16 mouse cellular contexts compared by ENCODE assay signal in the genomic region with DNA sequence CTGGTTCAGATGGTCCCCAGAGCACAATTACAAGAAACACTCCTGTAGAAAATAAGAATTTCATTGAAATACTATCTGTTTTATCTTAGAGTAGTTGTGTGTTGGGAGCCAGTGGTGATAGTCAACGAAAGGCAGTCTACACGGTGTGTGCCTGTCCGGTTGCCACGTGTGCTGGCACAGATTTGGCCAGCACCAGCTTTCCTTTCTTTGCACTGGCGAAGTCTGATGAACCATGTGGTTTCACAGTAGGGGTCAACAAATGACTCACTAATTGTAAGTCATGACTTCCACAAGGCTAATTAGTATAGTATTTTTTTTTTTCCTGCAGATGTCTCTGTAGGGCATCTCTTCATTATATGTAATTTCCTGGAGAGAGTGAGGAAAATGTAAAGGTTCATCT. TPM values are rescaled to one million over a fixed set of nuclear protein-coding genes. Genes with fewer than 3 reads are reported as not detected.
DNase-seq lines count a peak whose midpoint lies in the region; ATAC-seq and TF ChIP-seq lines count a peak whose summit lies in the region.
"Had no signal": no experiment of that assay in that cellular context is flagged by ENCODE, and none has a peak within 500 bp of the region (broad histone marks: within the 10 kb centered on the region; RNA-seq: fewer than 3 reads in every experiment).

No protein-coding gene starts in this region.

- peaks cover 20% of the 10 kb centered on the region for H3K36me3 ChIP-seq in hindbrain, embryonic 13.5 days
- no peaks in the 10 kb centered on the region; the same call in 1 of the 2 replicates for H3K36me3 ChIP-seq in hindbrain, embryonic 11.5 days (ENCODE audit: control insufficient read depth, insufficient read depth, low read length)
- peaks cover 18% of the 10 kb centered on the region for H3K36me3 ChIP-seq in forebrain, embryonic 16.5 days (ENCODE audit: control insufficient read depth, insufficient read depth)

- WGBS in hindbrain, embryonic 13.5 days = 63% methylated on average over 5 of the region's 5 CpGs
- 67% methylated on average over 5 of the region's 5 CpGs for WGBS in hindbrain, embryonic 11.5 days
- whole genome bisulfite sequencing in cerebellum, adult 2 months = 2% methylated on average over 5 of the region's 5 CpGs
- 48% methylated on average over 5 of the region's 5 CpGs for WGBS in forebrain, embryonic 16.5 days

- DNase-seq in hindbrain, embryonic 11.5 days (ENCODE audit: low spot score) = no peak
- peak; percentile 75 for DNase-seq in brain, adult 2 months (ENCODE audit: low read depth, low spot score)
- DNase-seq in cerebellum, adult 2 months = peak; percentile 32 to 78
- no peak for DNase-seq in thymus, postnatal 0 days (ENCODE audit: low spot score)
- no peak for DNase-seq in right cerebral cortex, adult 2 months (ENCODE audit: low spot score in 2 of 2)
- DNase-seq in gastrocnemius, adult 18-20 months (ENCODE audit: low spot score) = no peak
- DNase-seq: adrenal gland, postnatal 10 days; B cell, adult 2 months; heart, adult 2 months; kidney, adult 9 months; right cerebral cortex, postnatal 14 days had no signal

- no peak overlapping the region for H3K4me2 ChIP-seq in hindbrain, embryonic 13.5 days
- H3K4me2 ChIP-seq in hindbrain, embryonic 11.5 days (replicated peaks; ENCODE audit: low read depth, low read length) = no peak overlapping the region
- H3K4me2 ChIP-seq in forebrain, embryonic 16.5 days (ENCODE audit: low read length) = no peak overlapping the region
- H3K4me2 ChIP-seq: limb, embryonic 13.5 days had no signal

- no peak for TF ChIP-seq POLR2A in cerebellum, adult 2 months (IDR thresholded peaks at IDR 0.05; ENCODE audit: borderline replicate concordance, insufficient read depth, low read length)

- 0 out of 2 replicates have a peak, but pooled peaks have one; percentile 52 for ATAC-seq in hindbrain, embryonic 13.5 days (ENCODE audit: low FRiP score)
- ATAC-seq in hindbrain, embryonic 11.5 days (ENCODE audit: low FRiP score) = no peak
- 0 out of 2 replicates have a peak, but pooled peaks have one; percentile 47 for ATAC-seq in forebrain, embryonic 16.5 days
- ATAC-seq: inflammation-experienced regulatory T-cells, adult 6 months had no signal

- no peaks in the 10 kb centered on the region for H3K4me1 ChIP-seq in hindbrain, embryonic 13.5 days (replicated peaks)
- H3K4me1 ChIP-seq in hindbrain, embryonic 11.5 days (replicated peaks; ENCODE audit: control insufficient read depth, insufficient read depth, low read length) = no peaks in the 10 kb centered on the region
- H3K4me1 ChIP-seq in cerebellum, adult 2 months (ENCODE audit: control insufficient read depth, insufficient read depth, low read length) = peaks cover 3% of the 10 kb centered on the region; the same call in 1 of the 2 replicates
- H3K4me1 ChIP-seq in forebrain, embryonic 16.5 days (replicated peaks; ENCODE audit: control insufficient read depth, insufficient read depth, low read length) = peaks cover 7% of the 10 kb centered on the region
- H3K4me1 ChIP-seq: limb, embryonic 13.5 days had no signal

- H3K9ac ChIP-seq in hindbrain, embryonic 13.5 days = no peak overlapping the region
- H3K9ac ChIP-seq in hindbrain, embryonic 11.5 days (ENCODE audit: low read depth, low read length) = no peak overlapping the region
- H3K9ac ChIP-seq in forebrain, embryonic 16.5 days (replicated peaks; ENCODE audit: low read depth, low read length) = no peak overlapping the region
- H3K9ac ChIP-seq: limb, embryonic 13.5 days had no signal

- TF ChIP-seq CTCF in cerebellum, adult 2 months (IDR thresholded peaks at IDR 0.05; ENCODE audit: borderline replicate concordance, insufficient read depth, low read depth, low read length) = no peak

- no peaks in the 10 kb centered on the region for H3K27me3 ChIP-seq in hindbrain, embryonic 13.5 days
- H3K27me3 ChIP-seq in hindbrain, embryonic 11.5 days (ENCODE audit: control insufficient read depth, insufficient read depth, low read length) = no peaks in the 10 kb centered on the region
- H3K27me3 ChIP-seq in cerebellum, adult 2 months (ENCODE audit: control insufficient read depth, insufficient read depth, low read length) = no peaks in the 10 kb centered on the region
- H3K27me3 ChIP-seq in forebrain, embryonic 16.5 days (replicated peaks; ENCODE audit: control insufficient read depth, insufficient read depth, low read length) = no peaks in the 10 kb centered on the region
- H3K27me3 ChIP-seq: limb, embryonic 13.5 days had no signal

- no peaks in the 10 kb centered on the region for H3K9me3 ChIP-seq in hindbrain, embryonic 13.5 days
- H3K9me3 ChIP-seq in hindbrain, embryonic 11.5 days (ENCODE audit: control insufficient read depth, low read length) = no peaks in the 10 kb centered on the region
- H3K9me3 ChIP-seq in forebrain, embryonic 16.5 days (ENCODE audit: control insufficient read depth, low read length) = no peaks in the 10 kb centered on the region

- H3K4me3 ChIP-seq in hindbrain, embryonic 13.5 days = no peak overlapping the region
- no peak overlapping the region for H3K4me3 ChIP-seq in hindbrain, embryonic 11.5 days (ENCODE audit: low read depth, low read length)
- no peak overlapping the region for H3K4me3 ChIP-seq in cerebellum, adult 2 months (replicated peaks; ENCODE audit: insufficient read depth, low read depth, low read length)
- no peak overlapping the region for H3K4me3 ChIP-seq in forebrain, embryonic 16.5 days (replicated peaks; ENCODE audit: low read length)
- H3K4me3 ChIP-seq: heart, adult 2 months; limb, embryonic 13.5 days; myocyte had no signal

- no peak overlapping the region for H3K27ac ChIP-seq in hindbrain, embryonic 13.5 days
- H3K27ac ChIP-seq in hindbrain, embryonic 11.5 days (ENCODE audit: low read depth, low read length) = no peak overlapping the region
- H3K27ac ChIP-seq in cerebellum, adult 2 months (ENCODE audit: insufficient read depth, low read length) = no peak overlapping the region
- no peak overlapping the region for H3K27ac ChIP-seq in forebrain, embryonic 16.5 days (ENCODE audit: low read length)
- H3K27ac ChIP-seq: heart, adult 2 months; limb, embryonic 13.5 days had no signal

RNA-seq across cellular contexts. Expression of gene Gpr63, which starts 45.6 kb away (rescaled TPM):
- polyA plus RNA-seq in hindbrain, embryonic 13.5 days (2015; fragmentation: Nextera tagmentation; extraction: Ambion mirVana) = 1.5 TPM in 2 replicates
- 2.8 and 3.5 TPM in 2 replicates for polyA plus RNA-seq in hindbrain, embryonic 11.5 days (2014; fragmentation: Nextera tagmentation; extraction: Ambion mirVana)
- 27.9 and 28.1 TPM in 2 replicates for polyA plus RNA-seq in cerebellum, adult 2 months (2012; rRNA removed)
- 2.8 and 4.9 TPM in 2 replicates for polyA plus RNA-seq in forebrain, embryonic 16.5 days (2015; fragmentation: Nextera tagmentation; extraction: Ambion mirVana)
- 0.47 and 0.69 TPM in 2 replicates for polyA plus RNA-seq in thymus, postnatal 0 days (2015; fragmentation: Nextera tagmentation; extraction: Ambion mirVana)
- under 1 TPM; 0.34 to 0.78 TPM for total RNA-seq in gastrocnemius, adult 18-20 months (2021)

Comparison
In these comparisons a context has a peak if more than half of its experiments do, and no peak if none do; other contexts are left out.
1. DNase-seq: peak in brain, adult 2 months (single experiment) and cerebellum, adult 2 months (2 of 2); none in hindbrain, embryonic 11.5 days (single experiment), thymus, postnatal 0 days (single experiment), right cerebral cortex, adult 2 months (0 of 2) and gastrocnemius, adult 18-20 months (single experiment).